Mouse (Mus musculus) heart, embryonic 11.5 days (tissue): ENCODE measurements at regions not wholly inside any gene's neighbourhood (a gene's known extent, or its start where the extent isn't known, plus 50 kb on each side); places are given as distances from the start of the nearest gene placed in this dataset.

Source experiments
- ATAC-seq: fragments of 200-750 bp; cut with Nextera tagmentation; replicated peaks from 2 replicates; pipeline ENCODE4 v1.8.0; 2017; ENCODE audit warnings: moderate library complexity; ENCODE audit not compliant: insufficient number of reproducible peaks, low FRiP score, low TSS enrichment
- H3K27ac ChIP-seq: fragments of 300-500 bp; sonication (generic); 2 replicates; pipeline ENCODE4 v1.5.1; 2014; ENCODE audit warnings: mild to moderate bottlenecking, low read depth, low read length
- H3K27me3 ChIP-seq: fragments of 300-500 bp; sonication (generic); 2 replicates; pipeline ENCODE4 v1.6.1; 2014; ENCODE audit warnings: mild to moderate bottlenecking, low read length, mixed read lengths; ENCODE audit not compliant: control insufficient read depth, insufficient read depth
- H3K36me3 ChIP-seq: fragments of 300-500 bp; sonication (generic); 2 replicates; pipeline ENCODE4 v1.6.1; 2014; ENCODE audit warnings: mild to moderate bottlenecking, low read length, moderate library complexity, mixed read lengths; ENCODE audit not compliant: control insufficient read depth, insufficient read depth
- H3K4me1 ChIP-seq: fragments of 300-500 bp; sonication (generic); 2 replicates; pipeline ENCODE4 v1.6.1; 2014; ENCODE audit warnings: low read length; ENCODE audit not compliant: control insufficient read depth, insufficient read depth
- H3K4me2 ChIP-seq: fragments of 300-500 bp; sonication (generic); 2 replicates; pipeline ENCODE4 v1.6.1; 2014; ENCODE audit warnings: mild to moderate bottlenecking, moderate library complexity
- H3K4me3 ChIP-seq: fragments of 300-500 bp; sonication (generic); 2 replicates; pipeline ENCODE4 v1.5.1; 2014; ENCODE audit warnings: low read depth, low read length
- H3K9ac ChIP-seq: fragments of 300-500 bp; sonication (generic); 2 replicates; pipeline ENCODE4 v1.6.1; 2014; ENCODE audit warnings: mild to moderate bottlenecking, low read depth, low read length, moderate library complexity
- H3K9me3 ChIP-seq: fragments of 300-500 bp; sonication (generic); replicated peaks from 2 replicates; pipeline ENCODE4 v1.6.1; 2016; ENCODE audit warnings: low read length; ENCODE audit not compliant: control insufficient read depth
- WGBS: fragments of 180-500 bp; shearing (Covaris S2); extraction: QIAGEN DNeasy Blood & Tissue Kit; methylation state at CpG from one replicate; pipeline ENCODE4 v1.1.7; 2014; ENCODE audit not compliant: insufficient replicate concordance; 5-methylcytosine and 5-hydroxymethylcytosine counted together

GRCm38 (mm10) chr11:44204384-44204783 is 195.5 kb upstream of the Il12b start:
- no peak overlapping the region for H3K27ac ChIP-seq
- no peaks in the 10 kb centered on the region for H3K9me3 ChIP-seq
- ATAC-seq = no peak
- no peaks in the 10 kb centered on the region for H3K4me1 ChIP-seq
- no peak overlapping the region for H3K4me2 ChIP-seq
- no peak overlapping the region for H3K4me3 ChIP-seq
- WGBS = 62% methylated on average over 3 of the region's 3 CpGs
- H3K36me3 ChIP-seq = no peaks in the 10 kb centered on the region
- H3K27me3 ChIP-seq = no peaks in the 10 kb centered on the region
- H3K9ac ChIP-seq = no peak overlapping the region

GRCm38 (mm10) chr11:44206866-44207265 is 193.0 kb upstream of the Il12b start:
- no peak overlapping the region for H3K4me3 ChIP-seq
- WGBS = 82% methylated on average over 4 of the region's 4 CpGs
- H3K27me3 ChIP-seq = no peaks in the 10 kb centered on the region
- no peak overlapping the region for H3K27ac ChIP-seq
- H3K4me2 ChIP-seq = no peak overlapping the region
- H3K9me3 ChIP-seq = no peaks in the 10 kb centered on the region
- H3K9ac ChIP-seq = no peak overlapping the region
- no peaks in the 10 kb centered on the region for H3K4me1 ChIP-seq
- H3K36me3 ChIP-seq = no peaks in the 10 kb centered on the region
- no peak for ATAC-seq

GRCm38 (mm10) chr11:44211871-44212441 is 187.9 kb upstream of the Il12b start:
- Histone ChIP-seq H3K36me3 (no peaks in the 10 kb centered on the region), H3K27ac (no peak overlapping the region), H3K4me2 (no peak overlapping the region), H3K27me3 (no peaks in the 10 kb centered on the region), H3K4me3 (no peak overlapping the region), H3K4me1 (no peaks in the 10 kb centered on the region), H3K9ac (no peak overlapping the region), H3K9me3 (no peaks in the 10 kb centered on the region)
- WGBS = 53% methylated on average over 9 of the region's 9 CpGs
- 0 out of 2 replicates have a peak, but pooled peaks have one; percentile 10 for ATAC-seq

- H3K27me3 ChIP-seq = no peaks in the 10 kb centered on the region
- no peak overlapping the region for H3K27ac ChIP-seq
- no peaks in the 10 kb centered on the region for H3K36me3 ChIP-seq
- H3K4me2 ChIP-seq = no peak overlapping the region
- H3K9ac ChIP-seq = no peak overlapping the region
- H3K4me1 ChIP-seq = no peaks in the 10 kb centered on the region
- ATAC-seq = no peak
- no peaks in the 10 kb centered on the region for H3K9me3 ChIP-seq
- no peak overlapping the region for H3K4me3 ChIP-seq
Observed at GRCm38 (mm10) chr11:44214095-44214494, 185.8 kb upstream of the Il12b start.

- Histone ChIP-seq H3K4me1 (no peaks in the 10 kb centered on the region), H3K9me3 (no peaks in the 10 kb centered on the region), H3K36me3 (no peaks in the 10 kb centered on the region), H3K27ac (no peak overlapping the region), H3K9ac (no peak overlapping the region), H3K27me3 (no peaks in the 10 kb centered on the region), H3K4me2 (no peak overlapping the region), H3K4me3 (no peak overlapping the region)
- ATAC-seq = no peak
- WGBS = 75% methylated on average over 3 of the region's 3 CpGs
Observed at GRCm38 (mm10) chr11:44216346-44216745, 183.5 kb upstream of the Il12b start.

- ATAC-seq = no peak
- Histone ChIP-seq H3K9ac (no peak overlapping the region), H3K4me1 (no peaks in the 10 kb centered on the region), H3K36me3 (no peaks in the 10 kb centered on the region), H3K27me3 (no peaks in the 10 kb centered on the region), H3K27ac (no peak overlapping the region), H3K4me3 (no peak overlapping the region), H3K9me3 (no peaks in the 10 kb centered on the region), H3K4me2 (no peak overlapping the region)
- 53% methylated on average over 3 of the region's 3 CpGs for WGBS
Observed at GRCm38 (mm10) chr11:44219971-44220370, 179.9 kb upstream of the Il12b start.

- no peak overlapping the region for H3K4me2 ChIP-seq
- H3K9ac ChIP-seq = no peak overlapping the region
- H3K9me3 ChIP-seq = no peaks in the 10 kb centered on the region
- no peaks in the 10 kb centered on the region for H3K4me1 ChIP-seq
- no peaks in the 10 kb centered on the region for H3K27me3 ChIP-seq
- ATAC-seq = no peak
- no peak overlapping the region for H3K27ac ChIP-seq
- 72% methylated on average over 5 of the region's 5 CpGs for WGBS
- H3K4me3 ChIP-seq = no peak overlapping the region
- H3K36me3 ChIP-seq = no peaks in the 10 kb centered on the region
Observed at GRCm38 (mm10) chr11:44229996-44230395, 169.9 kb upstream of the Il12b start.

GRCm38 (mm10) chr11:44235456-44235855 is 164.4 kb upstream of the Il12b start:
- no peak overlapping the region for H3K27ac ChIP-seq
- H3K36me3 ChIP-seq = no peaks in the 10 kb centered on the region
- H3K9me3 ChIP-seq = no peaks in the 10 kb centered on the region
- no peak overlapping the region for H3K9ac ChIP-seq
- no peak overlapping the region for H3K4me3 ChIP-seq
- H3K4me2 ChIP-seq = no peak overlapping the region
- H3K27me3 ChIP-seq = no peaks in the 10 kb centered on the region
- no peak for ATAC-seq
- no peaks in the 10 kb centered on the region for H3K4me1 ChIP-seq

- H3K4me1 ChIP-seq = peaks cover 3% of the 10 kb centered on the region; the same call in 1 of the 2 replicates
- H3K4me3 ChIP-seq = no peak overlapping the region
- H3K36me3 ChIP-seq = no peaks in the 10 kb centered on the region
- no peak for ATAC-seq
- no peaks in the 10 kb centered on the region for H3K9me3 ChIP-seq
- H3K27ac ChIP-seq = no peak overlapping the region
- WGBS = 84% methylated on average over 4 of the region's 4 CpGs
- no peak overlapping the region for H3K9ac ChIP-seq
- H3K4me2 ChIP-seq = no peak overlapping the region
- H3K27me3 ChIP-seq = no peaks in the 10 kb centered on the region
Observed at GRCm38 (mm10) chr11:44238051-44238450, 161.8 kb upstream of the Il12b start.
